Mouse (Mus musculus) small intestine, adult 10 weeks (tissue): ENCODE data around the gene Sectm1a. TPM values are rescaled to one million over a fixed set of nuclear protein-coding genes. Genes with fewer than 3 reads are reported as not detected.

Source experiments
- polyA plus RNA-seq: library from polyadenylated mRNA; stranded (reverse); fragments of 350-450 nt; fragmentation: Illumina TruSeq; extraction: RNeasy Lipid Tissue Mini Kit (QIAGEN cat#74804); gene quantifications from one replicate; pipeline ENCODE4 v1.2.3, GENCODE M21; 2014; ENCODE audit warnings: low replicate concordance

The Sectm1a gene
- 5.3 TPM for polyA plus RNA-seq

GRCm38 (mm10) chr11:121081120-121081519 lies at the start of gene Sectm1a:
Gene Sectm1a (minus strand): TSS chr11:121081220.

GRCm38 (mm10) chr11:121118577-121118976 lies 37.6 kb upstream of the Sectm1a start, which contains the start of gene Tex19.2:
Gene Tex19.2 (minus strand): TSS chr11:121118677.

GRCm38 (mm10) chr11:121063379-121063778 lies 17.6 kb downstream of the Sectm1a start, which contains the start of gene Sectm1b:
Gene Sectm1b (minus strand): TSS chr11:121063569.

GRCm38 (mm10) chr11:121039302-121039701 lies 41.7 kb downstream of the Sectm1a start, which contains the start of gene Cd7:
Gene Cd7 (minus strand): TSS chr11:121039418.

Other genes starting within 250 kb of the Sectm1a start
- not detected for gene Ccdc57, start 148.3 kb downstream of the Sectm1a start, polyA plus RNA-seq
- gene Slc16a3, start 132.7 kb downstream of the Sectm1a start, polyA plus RNA-seq: 0.71 TPM
- gene Csnk1d, start 89.9 kb downstream of the Sectm1a start, polyA plus RNA-seq: 44.3 TPM
- gene Cd7, start 41.8 kb downstream of the Sectm1a start, polyA plus RNA-seq: 8.6 TPM
- 392 TPM for gene Sectm1b, start 17.7 kb downstream of the Sectm1a start, polyA plus RNA-seq
- not detected for gene Tex19.2, start 37.5 kb upstream of the Sectm1a start, polyA plus RNA-seq
- gene Tex19.1, start 64.9 kb upstream of the Sectm1a start, polyA plus RNA-seq: not detected
- gene Uts2r, start 79.1 kb upstream of the Sectm1a start, polyA plus RNA-seq: not detected
- 7.4 TPM for gene Hexdc, start 123.2 kb upstream of the Sectm1a start, polyA plus RNA-seq
- gene Ogfod3, start 123.5 kb upstream of the Sectm1a start, polyA plus RNA-seq: 1.1 TPM
- 11.0 TPM for gene Cybc1, start 148.1 kb upstream of the Sectm1a start, polyA plus RNA-seq
- 22.7 TPM for gene Narf, start 156.0 kb upstream of the Sectm1a start, polyA plus RNA-seq
- gene Foxk2, start 178.8 kb upstream of the Sectm1a start, polyA plus RNA-seq: 6.9 TPM